17 mouse cellular contexts compared by ENCODE assay signal in the genomic region with DNA sequence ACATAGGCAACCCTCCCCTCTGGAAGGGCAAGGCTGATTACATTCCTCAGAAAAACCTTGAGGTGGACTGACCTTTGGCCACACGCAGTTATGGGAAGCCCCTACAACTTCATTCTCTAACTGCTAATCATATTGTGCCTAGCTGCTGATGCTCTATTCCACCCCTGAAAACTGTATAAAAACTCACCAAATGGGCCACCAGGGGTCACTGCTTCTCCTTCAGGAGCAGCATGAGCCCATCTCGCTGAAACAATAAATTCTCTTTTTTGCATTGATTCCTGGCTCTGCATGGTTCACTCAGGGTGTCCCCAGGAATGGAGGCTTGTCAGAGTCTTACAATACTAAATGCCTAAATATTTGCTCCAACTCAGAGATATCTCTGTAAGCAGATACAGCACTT.
DNase-seq lines count a peak whose midpoint lies in the region; ATAC-seq and TF ChIP-seq lines count a peak whose summit lies in the region.
"Had no signal": no experiment of that assay in that cellular context is flagged by ENCODE, and none has a peak within 500 bp of the region (broad histone marks: within the 10 kb centered on the region; RNA-seq: fewer than 3 reads in every experiment).

No protein-coding gene starts in this region.

- no peaks in the 10 kb centered on the region for H3K9me3 ChIP-seq in forebrain, postnatal 0 days (ENCODE audit: low read length)
- 0 out of 2 replicates have a peak, but pooled peaks cover 2% of the 10 kb centered on the region for H3K9me3 ChIP-seq in forebrain, embryonic 12.5 days
- H3K9me3 ChIP-seq: liver, embryonic 13.5 days; neural tube, embryonic 15.5 days had no signal

- H3K4me2 ChIP-seq in forebrain, postnatal 0 days (ENCODE audit: low read depth) = no peak overlapping the region
- H3K4me2 ChIP-seq in forebrain, embryonic 12.5 days = no peak overlapping the region
- H3K4me2 ChIP-seq: heart, embryonic 11.5 days; liver, embryonic 13.5 days; neural tube, embryonic 15.5 days had no signal

- no peak for DNase-seq in forebrain, postnatal 0 days
- DNase-seq in left cerebral cortex, postnatal 4 days = peak; percentile 19
- no peak for DNase-seq in left cerebral cortex, postnatal 25 days (ENCODE audit: low spot score in 2 of 2)
- peak; percentile 51 for DNase-seq in ES-CJ7 (ENCODE audit: low read depth, low spot score)
- DNase-seq in ZHBTc4 (ENCODE audit: low read depth, low spot score) = peak; percentile 46
- DNase-seq in spleen, postnatal 10 days (ENCODE audit: low spot score in 2 of 2) = no peak
- DNase-seq: adrenal gland, adult 2 months; cerebellum, adult 11 months; gastrocnemius, postnatal 10 days; kidney, adult 9 months; liver, embryonic 13.5 days; lung, postnatal 14 days had no signal

- H3K9ac ChIP-seq in forebrain, postnatal 0 days = no peak overlapping the region
- H3K9ac ChIP-seq in forebrain, embryonic 12.5 days = no peak overlapping the region
- H3K9ac ChIP-seq: liver, embryonic 13.5 days; neural tube, embryonic 15.5 days had no signal

- intact Hi-C loops in left cerebral cortex, postnatal 4 days (cut with DNase I) = no loop called here
- intact Hi-C loops in left cerebral cortex, postnatal 25 days (cut with DNase I) = no loop called here

- no peak overlapping the region for H3K27ac ChIP-seq in forebrain, postnatal 0 days (ENCODE audit: low read depth, low read length)
- H3K27ac ChIP-seq in forebrain, embryonic 12.5 days = no peak overlapping the region
- H3K27ac ChIP-seq: liver, embryonic 13.5 days; neural tube, embryonic 15.5 days had no signal

- ATAC-seq in forebrain, postnatal 0 days = no peak
- no peak for ATAC-seq in forebrain, embryonic 12.5 days (ENCODE audit: low FRiP score)
- ATAC-seq: hindbrain, embryonic 16.5 days had no signal

- no peaks in the 10 kb centered on the region for H3K4me1 ChIP-seq in forebrain, postnatal 0 days (ENCODE audit: insufficient read depth)
- H3K4me1 ChIP-seq in forebrain, embryonic 12.5 days = no peaks in the 10 kb centered on the region
- H3K4me1 ChIP-seq: liver, embryonic 13.5 days; neural tube, embryonic 15.5 days had no signal

- WGBS in forebrain, postnatal 0 days = 93% methylated on average over 2 of the region's 2 CpGs
- 93% methylated on average over 2 of the region's 2 CpGs for WGBS in forebrain, embryonic 12.5 days

- no peaks in the 10 kb centered on the region for H3K27me3 ChIP-seq in forebrain, postnatal 0 days (ENCODE audit: insufficient read depth, low read length)
- H3K27me3 ChIP-seq in forebrain, embryonic 12.5 days = no peaks in the 10 kb centered on the region
- H3K27me3 ChIP-seq: liver, embryonic 13.5 days; neural tube, embryonic 15.5 days had no signal

- TF ChIP-seq CTCF in forebrain, postnatal 0 days (IDR thresholded peaks at IDR 0.05; ENCODE audit: low read depth) = peak; percentile 36; the same call in 1 of the 2 replicates

- no peak overlapping the region for H3K4me3 ChIP-seq in forebrain, postnatal 0 days (ENCODE audit: low read depth, low read length)
- H3K4me3 ChIP-seq in forebrain, embryonic 12.5 days (replicated peaks) = no peak overlapping the region
- H3K4me3 ChIP-seq: erythroblast, embryonic 14.5 days; liver, embryonic 13.5 days; neural tube, embryonic 15.5 days had no signal

- no peaks in the 10 kb centered on the region for H3K36me3 ChIP-seq in forebrain, postnatal 0 days (ENCODE audit: insufficient read depth)
- no peaks in the 10 kb centered on the region for H3K36me3 ChIP-seq in forebrain, embryonic 12.5 days (replicated peaks)
- H3K36me3 ChIP-seq: liver, embryonic 13.5 days; neural tube, embryonic 15.5 days had no signal

Comparison
In these comparisons a context has a peak if more than half of its experiments do, and no peak if none do; other contexts are left out.
1. DNase-seq: peak in left cerebral cortex, postnatal 4 days (single experiment), ES-CJ7 (single experiment) and ZHBTc4 (single experiment); none in forebrain, postnatal 0 days (single experiment), left cerebral cortex, postnatal 25 days (0 of 2) and spleen, postnatal 10 days (0 of 2).